Mouse (Mus musculus) CH12.LX (cell line): ENCODE data around the gene Gpr179.

Source experiments
- CTCF ChIP-seq, 2 experiments: IDR thresholded peaks in 1 of 2; conservative IDR thresholded peaks in 1 of 2; 2 replicates each; pipeline ENCODE4 v1.5.1; 2011 to 2012; ENCODE audit warnings: low read depth in 2 of 2, low read length in 2 of 2, improper control_type of control experiment in 1 of 2, inconsistent platforms in 1 of 2, mild to moderate bottlenecking in 1 of 2, moderate library complexity in 1 of 2
- EP300 ChIP-seq: IDR thresholded peaks from 2 replicates; pipeline ENCODE4 v1.6.1; 2011; ENCODE audit warnings: low read length, improper control_type of control experiment
- MAX ChIP-seq: IDR thresholded peaks from 2 replicates; pipeline ENCODE4 v1.6.1; 2011; ENCODE audit warnings: low read length, improper control_type of control experiment
- TCF12 ChIP-seq: IDR thresholded peaks from 2 replicates; pipeline ENCODE4 v1.6.1; 2014; ENCODE audit warnings: low read depth, mild to moderate bottlenecking, inconsistent platforms, low read length, improper control_type of control experiment
- UBTF ChIP-seq: IDR thresholded peaks from 2 replicates; pipeline ENCODE4 v1.6.1; 2012; ENCODE audit warnings: low read depth, mild to moderate bottlenecking, inconsistent platforms, low read length, improper control_type of control experiment, moderate library complexity

DNA sequence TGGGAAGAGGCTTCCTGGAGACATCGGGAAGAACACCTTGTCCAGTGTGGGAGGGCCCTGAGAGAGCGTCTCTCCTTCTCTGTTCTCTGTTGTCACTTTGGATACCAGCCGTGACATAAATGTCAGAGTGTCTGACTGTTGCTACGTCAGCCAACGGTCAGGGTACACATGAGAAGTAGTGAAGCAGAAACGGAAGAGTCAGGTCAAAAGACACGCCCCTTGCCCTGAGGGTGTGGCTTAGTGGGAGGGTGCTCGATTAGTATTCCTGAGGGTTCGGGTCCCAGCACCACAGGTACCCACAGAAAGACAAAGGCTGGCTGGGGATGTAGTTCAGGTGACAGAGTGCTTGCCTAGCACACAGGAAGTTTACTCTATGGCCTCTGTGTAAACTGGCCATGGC is 18.8 kb downstream of the Gpr179 start:
- TF ChIP-seq TCF12 (no peak), UBTF (no peak), MAX (no peak), EP300 (no peak), CTCF (conservative IDR thresholded peaks at IDR 0.05 in 1 of 2, IDR thresholded peaks at IDR 0.05 in 1 of 2; ENCODE audit: low read depth in 2 of 2, low read length in 2 of 2) (no peak)
